Mouse (Mus musculus) spleen, postnatal 36 days (tissue): Measurements from ENCODE around the gene Cd79a.
A peak's percentile ranks its signal among the peaks of the same experiment; 100 is the strongest.

Experiments
- DNase-seq, 2 experiments: peaks; one replicate each; pipeline ENCODE4 v3.0.0; 2022; ENCODE audit warnings: low spot score in 2 of 2, mixed read lengths in 1 of 2

The Cd79a gene

DNA sequence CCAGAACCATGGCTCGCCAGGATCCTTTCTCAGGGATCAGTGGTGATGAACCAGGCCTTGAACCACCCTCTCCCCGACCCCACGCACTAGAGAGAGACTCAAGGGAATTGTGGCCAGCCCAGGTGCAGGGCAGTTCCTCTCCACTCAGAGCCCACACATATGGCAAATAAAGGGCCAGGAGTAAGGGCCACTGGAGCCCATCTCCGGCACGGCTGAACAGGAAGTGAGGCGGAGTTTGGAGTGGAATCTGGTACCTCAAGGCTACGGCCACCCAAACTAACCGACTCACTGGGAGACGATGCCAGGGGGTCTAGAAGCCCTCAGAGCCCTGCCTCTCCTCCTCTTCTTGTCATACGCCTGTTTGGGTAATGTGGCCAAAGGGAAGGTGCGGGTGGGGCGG lies at the start of gene Cd79a:
Gene Cd79a (plus strand): TSS at position 158 of the 400 bp plus-strand sequence.
- peak; percentile 94 to 95 for DNase-seq

DNA sequence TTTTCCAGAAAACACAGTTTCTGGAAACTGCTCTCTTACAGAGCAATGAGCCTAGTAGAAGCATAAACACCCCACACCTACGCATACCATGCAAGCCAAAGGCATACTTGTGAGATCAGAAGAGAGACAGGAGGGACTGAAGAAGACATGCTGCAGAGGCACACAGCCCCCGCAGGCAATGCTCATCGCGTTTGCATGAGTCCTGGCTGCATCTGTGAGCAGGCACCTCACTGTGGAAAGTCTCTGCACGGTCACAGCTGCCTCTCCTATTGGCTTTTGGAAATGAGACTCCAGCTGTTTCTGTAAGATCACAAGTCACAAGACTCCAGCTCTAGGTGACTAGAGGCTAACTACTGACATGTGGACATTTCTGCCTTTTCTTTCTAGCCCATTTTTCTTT lies 47.0 kb upstream of the Cd79a start:
- DNase-seq = no peak

DNA sequence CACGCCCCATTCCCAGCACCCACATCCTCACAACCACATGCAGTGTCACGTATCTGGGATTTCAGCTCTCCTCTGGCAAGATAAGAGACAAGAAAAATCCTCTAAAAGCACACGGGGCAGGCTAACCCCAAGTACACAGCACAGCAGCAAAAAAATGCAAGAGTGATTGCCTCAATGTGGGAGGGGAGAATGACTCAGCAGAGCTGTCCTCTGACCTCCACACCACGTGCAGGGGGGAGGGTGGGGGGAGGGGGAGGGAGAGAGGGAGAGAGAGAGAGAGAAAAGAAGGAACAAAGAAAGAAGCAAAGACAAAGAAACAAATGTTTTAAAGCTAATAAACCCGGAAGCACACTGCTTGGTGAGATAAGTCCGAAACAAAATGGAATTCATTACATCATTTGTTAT lies 46.3 kb upstream of the Cd79a start:
- peak; percentile 3 to 23 for DNase-seq

DNA sequence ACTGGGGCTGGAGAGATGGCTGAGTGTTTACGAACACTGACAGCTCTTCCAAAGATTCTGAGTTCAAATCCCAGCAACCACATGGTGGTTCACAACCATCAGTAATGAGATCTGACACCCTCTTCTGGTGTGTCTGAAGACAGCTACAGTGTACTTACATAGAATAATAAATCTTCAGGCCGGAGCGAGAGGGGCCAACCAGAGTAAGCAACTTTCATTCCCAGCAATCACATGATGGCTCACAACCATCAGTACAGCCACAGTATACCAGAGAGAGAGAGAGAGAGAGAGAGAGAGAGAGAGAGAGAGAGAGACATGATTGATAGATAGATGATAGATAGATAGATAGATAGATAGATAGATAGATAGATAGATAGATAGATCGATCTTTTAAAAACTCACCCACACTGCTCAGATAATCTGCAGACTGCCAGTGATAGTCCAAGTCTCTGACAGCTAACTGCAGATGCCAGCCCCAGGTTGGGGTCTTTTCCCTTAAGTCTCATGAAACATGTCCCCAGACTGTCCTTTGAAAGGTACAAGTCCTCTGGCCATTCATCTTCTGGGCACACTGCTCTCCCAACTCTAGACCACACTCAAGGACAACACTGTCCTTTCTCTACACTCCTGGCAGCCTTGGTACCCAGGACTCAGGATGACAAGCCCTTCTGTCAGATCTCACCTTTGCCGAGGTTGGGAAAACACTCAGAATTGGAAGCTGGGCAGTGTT lies 45.4 kb upstream of the Cd79a start:
- DNase-seq = no peak

DNA sequence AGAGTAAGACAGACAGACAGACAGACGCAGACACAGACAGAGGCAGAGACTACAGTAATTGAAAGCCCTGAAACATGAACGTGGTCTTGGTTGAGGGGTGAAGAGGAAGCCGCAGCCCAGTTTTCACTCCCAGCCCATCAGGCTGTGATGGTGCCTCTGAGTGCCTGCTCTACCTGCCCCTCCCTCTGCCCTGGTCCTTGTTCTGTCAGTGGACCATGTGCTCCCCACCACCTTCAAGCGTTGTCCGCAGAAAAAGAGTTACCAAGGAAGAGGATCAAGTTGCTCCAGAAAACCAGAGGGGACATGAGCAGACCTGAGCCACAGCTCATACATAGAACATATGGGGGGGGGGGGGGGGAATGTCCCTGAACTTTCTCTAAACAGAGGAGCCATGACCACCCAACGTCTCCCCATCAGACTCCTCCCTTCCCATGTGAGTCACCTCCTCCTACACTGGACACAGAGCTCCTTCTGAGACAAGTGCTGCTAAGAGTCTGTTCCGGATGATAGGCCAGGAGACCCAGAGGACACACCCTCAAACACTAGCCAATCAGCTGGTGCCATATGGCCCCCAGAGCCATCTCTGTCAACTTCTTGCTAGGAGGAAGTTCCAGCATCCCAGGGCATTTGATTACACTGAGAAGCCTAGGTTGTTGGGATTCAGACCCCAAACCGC lies 44.5 kb upstream of the Cd79a start:
- peak; percentile 53 to 67 for DNase-seq

DNA sequence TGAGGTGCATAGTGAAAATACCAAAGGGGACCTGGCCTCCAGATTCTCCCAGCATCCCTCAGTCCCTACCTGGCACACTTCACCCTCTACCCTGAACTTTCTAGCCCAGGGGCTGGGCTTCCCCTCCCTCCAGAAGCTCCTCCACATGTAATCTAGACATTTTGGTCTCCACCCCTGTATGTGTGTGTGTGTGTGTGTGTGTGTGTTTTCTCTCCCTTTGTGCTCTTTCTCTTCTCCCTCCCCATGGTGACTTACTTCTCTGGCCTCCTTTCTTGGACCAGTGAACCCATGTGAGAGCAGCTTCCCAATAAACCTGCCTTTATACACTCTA lies 44.0 kb upstream of the Cd79a start:
- DNase-seq = no peak

DNA sequence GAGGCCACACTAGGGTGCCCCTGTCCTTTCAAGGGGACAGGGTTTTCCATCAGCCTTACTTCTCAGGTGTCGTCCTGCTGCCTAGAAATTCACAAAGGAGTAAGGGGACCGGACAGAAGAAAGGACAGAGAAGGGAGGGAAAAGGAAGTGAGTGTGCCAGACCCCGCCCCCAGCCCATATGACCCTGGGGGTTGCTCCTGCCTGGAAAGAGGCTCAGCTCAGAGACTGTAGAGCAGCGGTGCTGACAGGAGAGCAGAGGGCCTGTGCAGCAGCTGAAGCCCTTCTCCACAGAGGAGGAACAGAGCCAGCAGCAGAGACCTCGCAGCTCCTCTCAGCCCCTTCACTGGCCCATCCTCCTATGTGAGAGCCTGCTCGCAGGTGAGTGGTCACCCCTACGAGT lies 43.5 kb upstream of the Cd79a start:
- DNase-seq = no peak

DNA sequence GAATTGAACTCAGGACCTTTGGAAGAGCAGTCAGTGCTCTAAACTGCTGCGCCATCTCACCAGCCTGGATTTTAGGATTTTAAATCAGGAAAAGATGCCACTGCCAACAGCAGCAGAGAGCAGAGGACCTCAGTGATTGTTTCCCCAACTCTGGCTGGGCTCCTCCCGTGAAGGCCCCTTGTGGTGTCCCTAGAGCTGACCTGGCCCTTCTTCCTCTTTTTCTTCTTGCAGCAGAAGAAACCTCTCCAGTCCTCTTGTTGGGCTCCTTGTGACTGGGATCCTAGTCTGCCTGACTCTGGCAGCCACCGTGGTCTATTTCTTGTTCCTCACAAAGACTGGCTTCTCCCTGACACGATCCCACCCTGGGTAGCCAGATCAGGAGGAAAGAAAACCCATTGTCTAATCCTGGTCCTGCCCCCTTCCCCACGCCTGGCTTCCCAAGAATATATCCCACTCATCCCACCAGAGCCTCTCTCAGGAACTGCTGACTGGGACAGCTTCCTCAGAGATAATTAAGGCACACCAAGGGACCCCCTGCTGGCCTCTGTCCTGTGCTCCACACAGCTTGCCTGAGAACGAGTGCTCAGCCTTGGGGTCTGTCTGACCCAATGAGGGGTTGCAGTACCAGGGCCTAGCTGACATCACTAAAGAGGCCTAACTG lies 40.6 kb upstream of the Cd79a start:
- no peak for DNase-seq

DNA sequence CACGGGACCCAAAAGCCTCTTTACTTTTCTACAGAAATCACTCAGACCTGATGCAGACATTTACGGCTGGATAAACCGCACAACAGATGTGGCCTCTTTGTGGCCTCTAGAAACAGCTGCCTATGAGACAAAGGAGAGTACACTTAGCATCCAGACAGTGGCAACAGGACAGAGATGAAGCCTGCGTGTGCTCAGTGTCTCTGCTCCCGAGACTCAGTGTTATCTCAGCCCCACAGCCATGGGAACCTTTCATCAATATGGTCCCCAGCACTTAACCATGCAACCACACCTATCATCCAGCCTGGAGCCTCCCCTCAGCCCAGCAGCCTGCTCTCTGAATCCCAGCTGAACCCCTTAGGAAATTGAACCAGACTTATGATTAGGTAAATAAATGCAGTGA lies 37.9 kb upstream of the Cd79a start:
- DNase-seq = peak; percentile 30 to 48

DNA sequence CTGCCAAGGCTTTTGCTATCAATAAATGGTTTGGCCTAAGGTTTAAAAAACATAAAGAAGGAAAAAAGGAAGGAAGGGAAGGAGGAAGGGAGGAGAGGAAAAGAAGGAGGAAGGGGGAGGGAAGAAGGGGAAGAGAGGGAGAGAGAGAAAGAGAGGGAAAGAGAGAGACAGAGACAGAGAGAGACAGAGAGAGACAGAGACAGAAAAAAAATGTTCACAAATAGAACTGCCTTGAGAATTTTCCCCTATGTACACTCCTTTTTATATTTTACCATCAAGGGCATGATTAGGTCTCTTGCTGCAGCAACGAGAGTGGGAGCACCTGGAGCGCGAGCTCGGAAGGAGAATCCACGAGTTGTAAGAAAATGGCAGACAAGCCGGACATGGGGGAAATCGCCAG lies 35.3 kb upstream of the Cd79a start, which contains the start of gene Gm9844:
Gene Gm9844 (plus strand): TSS at position 301 of the 400 bp plus-strand sequence.
- no peak for DNase-seq

DNA sequence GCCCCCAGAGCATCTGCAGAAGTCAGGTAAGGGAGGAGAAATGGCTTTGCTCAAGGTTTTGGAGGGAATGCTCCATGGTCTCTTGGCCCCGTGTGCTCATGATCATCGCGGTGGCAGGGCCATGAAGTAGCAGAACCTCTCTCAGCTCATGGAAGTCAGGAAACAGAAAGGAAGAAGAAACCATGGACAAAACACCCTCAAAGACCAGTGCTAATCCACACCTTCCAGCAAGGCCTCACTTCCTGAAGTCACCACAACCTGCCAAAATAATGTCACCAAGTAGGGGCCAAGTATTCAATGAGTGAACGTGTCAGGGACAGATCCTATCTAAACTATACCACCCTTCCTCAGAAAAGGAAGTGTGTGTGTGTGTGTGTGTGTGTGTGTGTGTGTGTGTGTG lies 34.3 kb upstream of the Cd79a start:
- no peak for DNase-seq

DNA sequence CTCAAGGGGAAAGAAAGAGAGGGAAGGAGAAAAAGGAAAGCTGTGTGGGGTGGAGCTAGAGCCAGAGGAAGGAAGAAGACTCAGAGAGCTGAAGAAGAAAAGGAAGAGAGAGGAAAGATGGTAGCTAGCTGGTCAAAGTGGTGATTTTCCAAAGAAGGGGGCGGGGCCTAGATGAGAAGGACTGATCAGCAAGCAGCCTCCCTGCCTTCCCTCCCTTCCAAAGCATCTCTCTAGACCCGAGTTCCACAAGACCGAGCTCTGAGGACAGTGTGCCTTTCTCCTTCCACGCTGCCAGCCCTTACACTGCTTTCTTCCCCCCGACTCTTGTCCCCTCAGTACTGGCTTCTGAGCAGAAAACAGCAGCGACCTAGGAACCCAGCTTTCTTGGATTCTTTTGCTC lies 33.0 kb upstream of the Cd79a start:
- no peak for DNase-seq

DNA sequence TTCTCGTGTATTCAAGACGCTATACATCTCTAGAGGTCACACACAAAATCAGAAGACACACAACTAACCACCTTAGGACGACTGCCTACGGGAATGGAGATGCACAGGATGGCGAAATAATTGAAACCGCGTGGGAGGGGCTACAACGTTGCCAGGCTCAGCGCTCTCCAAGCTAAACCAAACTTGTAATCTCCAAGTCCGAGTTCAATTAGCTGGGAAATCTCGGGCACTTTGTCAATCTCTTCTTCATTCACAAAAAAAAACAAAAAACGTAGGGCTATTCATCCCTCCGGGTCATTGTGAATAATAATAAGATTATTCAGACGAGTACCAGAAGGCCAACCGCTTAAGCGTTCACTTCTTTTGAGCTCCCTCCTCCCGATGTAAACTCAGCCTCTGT lies 28.1 kb upstream of the Cd79a start:
- DNase-seq = no peak

DNA sequence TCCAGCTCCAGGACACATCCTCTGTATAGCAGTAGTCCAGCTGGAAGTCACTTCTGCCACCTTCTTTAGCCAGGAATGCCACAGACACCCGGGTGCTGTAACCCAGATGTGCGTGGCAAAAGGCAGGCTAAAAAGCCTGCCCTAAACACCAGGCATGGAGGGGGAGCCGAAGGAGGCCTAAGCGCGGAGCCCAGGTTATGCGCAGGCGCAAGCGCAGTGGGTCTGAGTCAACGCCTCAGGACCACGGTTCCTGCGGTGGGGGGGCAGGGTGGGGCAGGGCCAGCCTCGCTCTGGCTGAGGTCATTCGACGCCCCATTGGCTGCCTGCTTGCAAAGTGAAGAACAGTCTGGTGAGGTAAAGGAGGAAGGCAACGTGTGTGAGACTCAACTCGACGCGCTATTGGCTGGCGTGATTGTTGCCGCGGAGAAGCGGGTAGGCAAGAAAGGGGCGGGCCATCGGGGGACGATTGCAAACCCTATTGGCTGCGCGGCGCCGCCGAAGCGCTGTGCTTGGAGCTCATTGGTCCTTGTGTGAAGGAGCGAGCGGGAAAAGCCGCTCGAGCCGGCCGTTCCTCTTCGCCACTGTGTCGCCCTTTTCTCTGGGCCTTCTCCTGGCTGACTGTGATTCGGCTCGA lies 27.5 kb upstream of the Cd79a start, which contains the start of the genes Lypd4 and Dmrtc2:
Gene Lypd4 (minus strand): TSS at position 410 of the 634 bp plus-strand sequence.
Gene Dmrtc2 (plus strand): TSS at position 526 of the 634 bp plus-strand sequence.
- no peak for DNase-seq

DNA sequence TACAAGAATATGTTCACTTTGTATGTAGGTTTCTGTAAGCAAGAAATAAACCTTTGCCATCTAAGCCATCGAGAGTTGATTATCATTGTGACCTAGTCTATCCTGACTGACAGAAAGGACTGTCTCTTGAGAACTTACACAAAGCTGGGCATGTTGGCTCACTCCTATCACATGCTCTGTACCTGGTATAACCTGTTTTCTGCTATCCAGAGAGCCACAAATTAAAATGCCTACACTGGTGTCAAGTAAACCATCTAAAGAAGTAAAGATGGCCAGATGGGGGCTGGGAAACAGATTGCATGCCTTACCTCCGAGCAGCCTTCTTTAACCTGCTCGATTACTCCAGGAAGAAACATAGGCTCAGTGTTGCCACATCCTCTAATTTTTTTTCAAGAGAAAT lies 19.6 kb upstream of the Cd79a start:
- no peak for DNase-seq

DNA sequence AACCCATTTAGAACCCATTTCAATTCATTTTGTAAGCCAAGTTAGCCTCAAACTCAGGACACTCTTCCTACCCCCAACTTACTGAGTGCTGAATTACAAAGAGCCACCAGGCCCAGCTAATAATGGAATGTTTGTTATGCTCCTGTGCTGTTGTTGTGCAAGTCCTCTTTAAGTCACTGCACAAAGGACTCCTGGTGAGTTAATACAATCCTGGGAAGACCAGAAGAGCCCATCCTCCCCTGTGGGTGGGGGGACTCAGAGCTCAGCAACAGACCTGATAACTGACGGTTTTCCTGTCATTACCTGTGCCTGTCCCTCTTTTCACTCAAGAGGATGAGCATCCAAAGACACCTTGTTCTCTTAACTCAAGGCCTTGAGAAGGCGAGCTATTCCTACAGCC lies 17.6 kb upstream of the Cd79a start:
- no peak for DNase-seq

DNA sequence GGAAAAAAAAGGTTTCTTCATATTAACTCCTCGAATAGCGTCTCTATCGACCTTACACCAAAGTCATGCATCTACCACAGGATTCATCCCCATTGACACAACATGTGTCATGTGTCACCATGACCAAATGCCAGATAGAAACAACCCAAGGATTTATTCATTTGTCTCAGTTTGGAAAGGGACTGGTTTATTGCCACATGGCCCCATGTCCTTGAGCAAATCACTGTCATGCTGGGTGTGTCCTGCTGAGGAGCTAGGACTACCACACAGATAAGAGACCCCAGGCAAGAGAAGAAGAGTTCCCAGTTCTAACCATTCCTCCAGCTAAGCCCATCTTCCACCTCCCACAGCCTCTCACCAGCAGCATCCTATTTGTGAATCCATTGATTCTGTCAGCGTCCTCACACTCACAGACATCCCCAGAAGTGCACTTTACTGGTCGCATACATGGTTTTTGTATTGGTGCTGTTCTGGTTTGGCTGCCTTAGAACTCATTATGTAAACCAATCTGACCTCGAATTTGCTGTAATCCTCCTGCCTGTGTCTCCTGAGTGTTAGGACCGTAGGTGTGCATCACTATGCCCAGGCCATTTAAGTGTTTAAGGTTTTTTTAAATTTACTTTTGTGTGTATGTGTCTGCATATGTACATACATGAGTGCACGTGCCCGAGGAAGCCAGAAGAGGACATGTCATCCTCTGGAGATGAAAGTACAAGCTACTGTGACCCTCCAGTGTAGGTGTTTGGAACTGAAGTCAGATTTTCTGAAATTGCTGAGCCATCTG lies 14.6 kb upstream of the Cd79a start:
- DNase-seq = no peak

DNA sequence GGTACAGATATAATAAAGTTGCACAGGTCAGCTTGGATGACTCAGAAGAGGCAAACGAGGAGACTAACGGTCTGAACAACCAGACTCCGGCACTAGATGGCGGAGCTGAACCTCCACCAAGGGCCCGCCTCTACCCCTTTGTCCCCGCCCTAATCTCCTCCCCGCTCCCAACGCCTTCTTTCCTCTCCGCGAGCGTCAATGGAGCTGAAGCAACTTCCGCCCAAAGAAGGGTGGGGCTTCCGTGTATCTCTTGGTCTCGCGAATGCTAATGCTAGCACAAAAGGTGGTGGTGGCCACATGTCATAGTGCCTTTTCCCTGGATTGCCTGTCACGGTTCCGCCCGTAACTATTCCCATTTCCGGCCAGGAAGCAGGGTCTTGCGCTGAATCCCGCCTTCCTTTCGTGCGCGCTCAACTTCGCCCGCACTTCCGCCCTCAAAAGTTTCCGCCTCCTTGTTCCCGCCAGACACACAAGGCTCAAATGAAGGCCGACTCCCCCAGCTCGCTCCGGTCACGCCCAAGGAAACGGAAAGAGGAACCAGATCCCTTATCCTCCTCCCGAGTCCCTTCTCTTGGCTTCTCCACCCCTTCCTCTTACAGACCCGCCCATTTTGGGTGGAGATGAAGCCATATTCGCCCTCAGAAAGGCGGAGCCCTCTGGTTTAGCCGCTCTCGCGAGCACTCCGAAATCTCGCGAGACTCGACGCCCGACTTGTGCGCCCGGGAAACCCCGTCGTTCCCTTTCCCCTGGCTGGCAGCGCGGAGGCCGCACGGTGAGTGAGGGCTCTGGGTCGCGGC lies 13.1 kb upstream of the Cd79a start, which contains the start of gene Rps19:
Gene Rps19 (plus strand): TSS at position 476 of the 797 bp plus-strand sequence.
- DNase-seq = peak; percentile 97 to 98

DNA sequence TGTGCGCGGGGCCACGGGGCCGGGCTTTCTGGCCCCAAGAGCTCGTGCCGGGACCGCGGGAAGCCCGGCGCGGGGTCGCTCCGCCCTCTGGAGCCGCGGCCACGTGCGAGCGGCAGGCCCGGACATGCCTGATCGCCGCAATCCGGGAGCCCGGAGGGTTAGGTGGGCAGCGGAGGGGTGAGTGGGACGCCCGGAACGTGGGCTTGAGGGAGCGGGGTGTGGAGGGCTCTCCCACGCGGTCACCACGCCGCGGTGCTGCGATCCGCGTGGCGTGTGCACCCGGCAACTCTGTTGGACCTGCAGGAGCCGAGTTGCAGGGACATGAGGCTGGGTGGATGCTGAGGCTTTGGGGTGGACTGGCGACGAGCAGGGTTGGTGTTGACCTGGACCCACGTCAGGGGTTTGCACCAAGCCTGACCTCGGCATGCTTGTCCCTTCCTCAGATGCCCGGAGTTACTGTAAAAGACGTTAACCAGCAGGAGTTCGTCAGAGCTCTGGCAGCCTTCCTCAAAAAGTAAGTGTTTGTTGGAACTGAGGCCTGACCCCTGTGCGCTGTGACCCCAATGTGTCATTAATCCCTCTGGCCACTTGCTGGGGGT lies 12.4 kb upstream of the Cd79a start:
- no peak for DNase-seq
